Mouse (Mus musculus): Measurements from ENCODE around the gene Apol7c. TPM values are rescaled to one million over a fixed set of nuclear protein-coding genes. Genes with fewer than 3 reads are reported as not detected.
"Not testable (repeated sequence)": the region's sequence is repeated elsewhere in the genome, so short reads cannot be mapped to it uniquely, and the experiment has no call there.

The Apol7c gene
- total and polyA plus RNA-seq, 3 experiments = 0.17 TPM; not detected in 2

DNA sequence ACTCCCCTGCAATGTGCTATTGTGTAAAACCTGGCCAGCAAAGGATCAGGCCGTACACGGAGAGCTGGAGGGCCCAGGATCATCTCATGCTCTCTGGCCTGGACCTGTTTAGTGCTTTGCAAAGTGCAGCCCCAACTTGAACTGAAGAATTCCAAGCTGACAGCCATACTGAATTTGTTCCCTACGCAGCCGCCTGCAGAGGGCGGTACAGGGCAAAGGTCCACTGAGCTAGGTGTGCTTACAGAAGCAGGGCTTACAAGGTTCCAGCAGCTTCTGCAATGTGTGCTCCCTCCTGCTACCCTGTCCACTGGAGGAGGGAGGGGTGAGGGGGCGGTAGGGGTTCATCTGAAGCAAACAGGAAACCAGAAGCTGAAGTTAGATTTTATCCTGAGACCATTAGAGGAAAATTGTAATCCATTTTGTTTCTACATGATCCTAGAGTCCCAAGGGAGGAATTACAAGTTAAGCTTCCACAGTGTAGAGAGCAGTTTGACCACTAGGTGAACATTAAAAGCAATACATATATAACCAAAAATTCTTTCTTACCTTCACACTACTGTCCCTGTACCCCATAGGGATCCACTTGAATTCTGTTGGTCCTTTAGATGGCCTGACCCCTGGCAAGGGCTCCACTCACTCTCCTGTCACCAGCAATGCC, 9.8 kb downstream of the Apol7c start:
- peak; percentile 56 for DNase-seq (ENCODE audit: extremely low read depth)
- H3K79me2 ChIP-seq (replicated peaks; ENCODE audit: control insufficient read depth, extremely low read depth, insufficient read depth, poor library complexity, severe bottlenecking); H3K9me3 ChIP-seq (replicated peaks; ENCODE audit: low read length); H3K4me2 ChIP-seq (ENCODE audit: insufficient read depth, low read depth, poor library complexity, severe bottlenecking); H3K4me3 ChIP-seq (replicated peaks in 1 of 3; ENCODE audit: low read depth in 2 of 3, low read length in 2 of 3, poor library complexity in 1 of 3); H3K36me3 ChIP-seq (replicated peaks in 1 of 2; ENCODE audit: control insufficient read depth in 1 of 2, insufficient read depth in 1 of 2, low read length in 1 of 2); dilution Hi-C loops (cut with MboI; ENCODE audit: extremely low pct_ligation_motif_present, extremely low pct_unique_long_range_greater_than_20kb, low sequenced_read_pairs); H3K4me1 ChIP-seq (ENCODE audit: control insufficient read depth in 1 of 2, insufficient read depth in 2 of 2); H3K9ac ChIP-seq (ENCODE audit: insufficient read depth, low read depth); H3K27ac ChIP-seq (ENCODE audit: insufficient read depth, low read depth): not testable (repeated sequence)
- TF ChIP-seq CTCF (conservative IDR thresholded peaks at IDR 0.05 in 1 of 2, IDR thresholded peaks at IDR 0.05 in 1 of 2; ENCODE audit: low read depth in 2 of 2, low read length in 2 of 2) (peak in 1 of 2 experiments; percentile 70; a peak in 2 of 4 replicates), RAD21 (IDR thresholded peaks at IDR 0.05; ENCODE audit: low read depth, low read length) (peak; percentile 59), ZC3H11A (IDR thresholded peaks at IDR 0.05; ENCODE audit: low read depth, low read length) (peak; percentile 8; the same call in 1 of the 2 replicates), SMC3 (IDR thresholded peaks at IDR 0.05; ENCODE audit: low read depth, low read length) (peak; percentile 76)
- H3K27me3 ChIP-seq (replicated peaks) = peaks cover 15% of the 10 kb centered on the region
- in situ Hi-C loops (cut with MboI; ENCODE audit: low pct_ligation_motif_present, low pct_unique_long_range_greater_than_20kb, low sequenced_read_pairs) = loop anchor here (25.0 kb wide), 1 partner anchor 164 kb away; the partner anchor contains the start of gene Apol7e

DNA sequence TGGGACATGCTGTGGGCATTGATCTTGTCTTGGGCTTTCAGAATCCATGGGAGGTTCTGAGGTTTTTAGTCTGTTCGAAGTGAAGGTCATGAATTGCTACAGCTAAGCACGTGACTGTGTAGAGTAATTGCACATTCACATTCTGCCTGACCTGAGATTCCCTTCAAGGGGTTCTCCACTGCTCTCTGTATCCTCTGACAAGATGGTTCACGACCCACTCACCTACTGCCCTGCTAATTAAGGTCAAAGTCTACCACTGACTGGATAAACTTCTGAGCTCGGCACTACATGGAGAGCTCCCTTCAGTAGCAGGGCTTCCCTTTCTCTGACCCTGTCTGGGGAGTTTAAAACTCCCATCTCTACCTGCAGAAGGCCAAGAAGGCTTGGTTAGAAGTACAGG, 12.5 kb downstream of the Apol7c start:
- DNase-seq (ENCODE audit: extremely low read depth); H3K4me1 ChIP-seq (ENCODE audit: control insufficient read depth in 1 of 2, insufficient read depth in 2 of 2); H3K4me2 ChIP-seq (ENCODE audit: insufficient read depth, low read depth, poor library complexity, severe bottlenecking); H3K9me3 ChIP-seq (replicated peaks; ENCODE audit: low read length); H3K9ac ChIP-seq (ENCODE audit: insufficient read depth, low read depth); H3K79me2 ChIP-seq (replicated peaks; ENCODE audit: control insufficient read depth, extremely low read depth, insufficient read depth, poor library complexity, severe bottlenecking); dilution Hi-C loops (cut with MboI; ENCODE audit: extremely low pct_ligation_motif_present, extremely low pct_unique_long_range_greater_than_20kb, low sequenced_read_pairs); H3K4me3 ChIP-seq (replicated peaks in 1 of 3; ENCODE audit: low read depth in 2 of 3, low read length in 2 of 3, poor library complexity in 1 of 3); H3K27ac ChIP-seq (ENCODE audit: insufficient read depth, low read depth); H3K36me3 ChIP-seq (replicated peaks in 1 of 2; ENCODE audit: control insufficient read depth in 1 of 2, insufficient read depth in 1 of 2, low read length in 1 of 2): not testable (repeated sequence)
- peaks cover 30% of the 10 kb centered on the region for H3K27me3 ChIP-seq (replicated peaks)
- in situ Hi-C loops (cut with MboI; ENCODE audit: low pct_ligation_motif_present, low pct_unique_long_range_greater_than_20kb, low sequenced_read_pairs) = loop anchor here (25.0 kb wide), 1 partner anchor 167 kb away; the partner anchor contains the start of gene Apol7e

DNA sequence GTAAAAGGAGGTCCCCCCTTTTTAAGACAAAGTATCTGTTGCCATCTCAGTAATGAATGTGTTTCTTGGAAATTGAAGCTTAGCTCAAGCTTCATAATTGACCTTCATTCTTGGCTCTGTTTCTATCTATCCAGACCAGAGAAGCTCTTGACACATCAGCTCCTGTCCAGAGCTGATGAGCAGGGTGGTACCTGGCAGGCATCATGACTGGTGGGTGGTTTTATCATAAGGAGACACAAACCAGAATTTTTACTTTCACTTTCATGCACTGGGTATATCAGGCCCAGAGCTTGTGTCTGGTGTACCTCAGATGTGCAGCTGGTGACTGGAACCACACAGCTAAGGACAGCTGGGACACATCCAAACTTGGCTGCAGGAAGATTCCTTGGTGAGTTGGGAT, 25.1 kb downstream of the Apol7c start, which contains the start of gene Apol11a:
TSS of gene Apol11a (plus strand) at position 306 of the 400 bp plus-strand sequence.
- H3K27me3 ChIP-seq (replicated peaks); H3K36me3 ChIP-seq (replicated peaks in 1 of 2; ENCODE audit: control insufficient read depth in 1 of 2, insufficient read depth in 1 of 2, low read length in 1 of 2); H3K4me1 ChIP-seq (ENCODE audit: control insufficient read depth in 1 of 2, insufficient read depth in 2 of 2); H3K4me2 ChIP-seq (ENCODE audit: insufficient read depth, low read depth, poor library complexity, severe bottlenecking); H3K9ac ChIP-seq (ENCODE audit: insufficient read depth, low read depth); dilution Hi-C loops (cut with MboI; ENCODE audit: extremely low pct_ligation_motif_present, extremely low pct_unique_long_range_greater_than_20kb, low sequenced_read_pairs); H3K79me2 ChIP-seq (replicated peaks; ENCODE audit: control insufficient read depth, extremely low read depth, insufficient read depth, poor library complexity, severe bottlenecking); H3K27ac ChIP-seq (ENCODE audit: insufficient read depth, low read depth); DNase-seq (ENCODE audit: extremely low read depth); H3K9me3 ChIP-seq (replicated peaks; ENCODE audit: low read length); H3K4me3 ChIP-seq (replicated peaks in 1 of 3; ENCODE audit: low read depth in 2 of 3, low read length in 2 of 3, poor library complexity in 1 of 3): not testable (repeated sequence)
- in situ Hi-C loops (cut with MboI; ENCODE audit: low pct_ligation_motif_present, low pct_unique_long_range_greater_than_20kb, low sequenced_read_pairs) = loop anchor here (25.0 kb wide), 1 partner anchor 179 kb away; the partner anchor contains the start of gene Apol7e

DNA sequence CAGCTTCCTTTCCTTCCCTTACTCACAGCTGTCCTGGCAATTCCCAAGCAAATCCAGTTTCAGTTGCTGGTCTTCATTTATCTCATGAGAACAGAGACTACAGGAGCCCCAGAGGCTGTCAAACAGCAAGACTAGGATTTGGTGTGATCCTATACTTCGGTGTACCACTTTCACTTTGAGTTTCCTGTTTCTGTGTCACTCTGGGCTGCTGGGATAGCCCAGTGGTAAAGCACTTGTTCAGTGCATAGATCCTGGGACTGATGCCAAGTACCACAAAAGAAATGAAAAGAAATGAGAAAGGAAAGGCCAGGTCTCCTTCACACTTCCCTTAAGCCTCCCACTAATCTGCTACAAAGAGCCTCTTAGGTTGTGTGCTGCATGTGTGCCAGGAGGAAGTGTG, 38.4 kb downstream of the Apol7c start:
- H3K79me2 ChIP-seq (replicated peaks; ENCODE audit: control insufficient read depth, extremely low read depth, insufficient read depth, poor library complexity, severe bottlenecking); H3K27me3 ChIP-seq (replicated peaks); H3K9ac ChIP-seq (ENCODE audit: insufficient read depth, low read depth); H3K4me1 ChIP-seq (ENCODE audit: control insufficient read depth in 1 of 2, insufficient read depth in 2 of 2); in situ Hi-C loops (cut with MboI; ENCODE audit: low pct_ligation_motif_present, low pct_unique_long_range_greater_than_20kb, low sequenced_read_pairs); H3K27ac ChIP-seq (ENCODE audit: insufficient read depth, low read depth); DNase-seq (ENCODE audit: extremely low read depth); dilution Hi-C loops (cut with MboI; ENCODE audit: extremely low pct_ligation_motif_present, extremely low pct_unique_long_range_greater_than_20kb, low sequenced_read_pairs); H3K4me3 ChIP-seq (replicated peaks in 1 of 3; ENCODE audit: low read depth in 2 of 3, low read length in 2 of 3, poor library complexity in 1 of 3); H3K36me3 ChIP-seq (replicated peaks in 1 of 2; ENCODE audit: control insufficient read depth in 1 of 2, insufficient read depth in 1 of 2, low read length in 1 of 2); H3K9me3 ChIP-seq (replicated peaks; ENCODE audit: low read length): not testable (repeated sequence)
- peak overlapping the region; percentile 21; the same call in 1 of the 2 replicates for H3K4me2 ChIP-seq (ENCODE audit: insufficient read depth, low read depth, poor library complexity, severe bottlenecking)

DNA sequence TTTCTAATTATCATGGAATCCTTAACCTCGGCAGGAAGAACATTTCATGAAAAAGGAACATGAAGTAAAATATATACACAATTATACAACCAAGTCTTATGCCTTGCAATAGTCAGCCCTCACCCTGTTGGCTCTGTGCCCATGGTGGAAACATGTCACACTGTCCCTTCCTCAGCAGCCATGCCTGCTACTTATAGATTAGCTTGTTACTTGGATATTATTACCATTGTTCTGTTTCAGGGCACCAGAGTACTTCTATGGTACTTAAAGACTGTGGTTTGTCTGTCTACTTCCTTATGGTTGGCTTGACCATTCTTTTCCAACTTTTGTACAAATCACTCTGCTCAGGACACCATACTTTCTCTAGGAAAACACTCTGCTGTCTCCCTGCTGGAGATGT, 39.9 kb downstream of the Apol7c start:
- H3K4me1 ChIP-seq (ENCODE audit: control insufficient read depth in 1 of 2, insufficient read depth in 2 of 2); H3K79me2 ChIP-seq (replicated peaks; ENCODE audit: control insufficient read depth, extremely low read depth, insufficient read depth, poor library complexity, severe bottlenecking); H3K27me3 ChIP-seq (replicated peaks); in situ Hi-C loops (cut with MboI; ENCODE audit: low pct_ligation_motif_present, low pct_unique_long_range_greater_than_20kb, low sequenced_read_pairs); H3K4me2 ChIP-seq (ENCODE audit: insufficient read depth, low read depth, poor library complexity, severe bottlenecking); H3K9me3 ChIP-seq (replicated peaks; ENCODE audit: low read length); H3K9ac ChIP-seq (ENCODE audit: insufficient read depth, low read depth); dilution Hi-C loops (cut with MboI; ENCODE audit: extremely low pct_ligation_motif_present, extremely low pct_unique_long_range_greater_than_20kb, low sequenced_read_pairs); DNase-seq (ENCODE audit: extremely low read depth); H3K36me3 ChIP-seq (replicated peaks in 1 of 2; ENCODE audit: control insufficient read depth in 1 of 2, insufficient read depth in 1 of 2, low read length in 1 of 2); H3K4me3 ChIP-seq (replicated peaks in 1 of 3; ENCODE audit: low read depth in 2 of 3, low read length in 2 of 3, poor library complexity in 1 of 3); H3K27ac ChIP-seq (ENCODE audit: insufficient read depth, low read depth): not testable (repeated sequence)
